Mouse (Mus musculus) megakaryocyte, embryonic 14.5 days (primary cell): ENCODE results near the gene Cd34.

Experiments used
- FLI1 ChIP-seq: IDR thresholded peaks from 2 replicates; pipeline ENCODE4 v1.6.1; 2012; ENCODE audit warnings: low read length, inconsistent platforms, mixed read lengths
- GATA1 ChIP-seq: IDR thresholded peaks from 3 replicates; pipeline ENCODE4 v1.6.1; 2012; ENCODE audit warnings: mixed read lengths, low read length, inconsistent platforms, borderline replicate concordance

GRCm38 (mm10) chr1:194952891-194953290 lies 14.3 kb downstream of the Cd34 start:
- TF ChIP-seq GATA1 (no peak), FLI1 (no peak)
